Mouse (Mus musculus) heart, postnatal 0 days (tissue): ENCODE measurements around the gene Rprd2. TPM values are rescaled to one million over a fixed set of nuclear protein-coding genes. Genes with fewer than 3 reads are reported as not detected.
"Not testable (repeated sequence)": the region's sequence is repeated elsewhere in the genome, so short reads cannot be mapped to it uniquely, and the experiment has no call there.

Experiments
- ATAC-seq: fragments of 200-750 bp; cut with Nextera tagmentation; 2 replicates; pipeline ENCODE4 v1.8.0; 2017; ENCODE audit warnings: low read depth, moderate number of reproducible peaks, moderate library complexity; ENCODE audit not compliant: insufficient read depth
- DNase-seq: peaks from one replicate; pipeline ENCODE4 v3.0.0-alpha.2; 2016; ENCODE audit warnings: low spot score
- H3K27ac ChIP-seq: fragments of 300-500 bp; sonication (generic); 2 replicates; pipeline ENCODE4 v1.5.1; 2014; ENCODE audit warnings: low read depth, mild to moderate bottlenecking
- H3K27me3 ChIP-seq: fragments of 300-500 bp; sonication (generic); 2 replicates; pipeline ENCODE4 v1.6.1; 2014; ENCODE audit warnings: low read length, mixed read lengths; ENCODE audit not compliant: control insufficient read depth, insufficient read depth
- H3K36me3 ChIP-seq: fragments of 300-500 bp; sonication (generic); replicated peaks from 2 replicates; pipeline ENCODE4 v1.6.1; 2014; ENCODE audit warnings: low read length, mixed read lengths; ENCODE audit not compliant: control insufficient read depth, insufficient read depth
- H3K4me1 ChIP-seq: fragments of 300-500 bp; sonication (generic); 2 replicates; pipeline ENCODE4 v1.6.1; 2014; ENCODE audit warnings: antibody characterized with exemption; ENCODE audit not compliant: control insufficient read depth, insufficient read depth
- H3K4me2 ChIP-seq: fragments of 300-500 bp; sonication (generic); 2 replicates; pipeline ENCODE4 v1.6.1; 2014; ENCODE audit warnings: low read depth, mild to moderate bottlenecking, low read length, moderate library complexity
- H3K4me3 ChIP-seq: fragments of 300-500 bp; sonication (generic); 2 replicates; pipeline ENCODE4 v1.5.1; 2014; ENCODE audit warnings: low read depth, low read length
- H3K9ac ChIP-seq: fragments of 300-500 bp; sonication (generic); replicated peaks from 2 replicates; pipeline ENCODE4 v1.6.1; 2014; ENCODE audit warnings: low read depth, low read length, mixed read lengths
- H3K9me3 ChIP-seq: fragments of 300-500 bp; sonication (generic); replicated peaks from 2 replicates; pipeline ENCODE4 v1.6.1; 2016; ENCODE audit warnings: low read length; ENCODE audit not compliant: control insufficient read depth
- CTCF ChIP-seq: IDR thresholded peaks from 2 replicates; pipeline ENCODE4 v1.5.1; 2016; ENCODE audit warnings: antibody characterized with exemption, control low read depth, low read depth
- EP300 ChIP-seq: IDR thresholded peaks from 2 replicates; pipeline ENCODE4 v1.6.1; 2016; ENCODE audit warnings: antibody characterized with exemption, low read depth
- WGBS: fragments of 180-500 bp; shearing (Covaris S2); extraction: QIAGEN DNeasy Blood & Tissue Kit; methylation state at CpG from one replicate; pipeline ENCODE4 v1.1.7; 2014; 5-methylcytosine and 5-hydroxymethylcytosine counted together
- polyA plus RNA-seq: library from polyadenylated mRNA; unstranded; fragments of >200 nt; fragmentation: Nextera tagmentation; extraction: Ambion mirVana; gene quantifications from 2 replicates; pipeline ENCODE4 v1.2.1, GENCODE M21; 2015
- total RNA-seq: library from RNA; depleted of rRNA; stranded (reverse); fragments of >200 nt; gene quantifications from 2 replicates; pipeline ENCODE4 v1.2.3, GENCODE M21; 2014; ENCODE audit warnings: low replicate concordance

Rprd2 gene
- total and polyA plus RNA-seq, 2 experiments from 2014 or later, result 20.8 to 25.6 TPM

DNA sequence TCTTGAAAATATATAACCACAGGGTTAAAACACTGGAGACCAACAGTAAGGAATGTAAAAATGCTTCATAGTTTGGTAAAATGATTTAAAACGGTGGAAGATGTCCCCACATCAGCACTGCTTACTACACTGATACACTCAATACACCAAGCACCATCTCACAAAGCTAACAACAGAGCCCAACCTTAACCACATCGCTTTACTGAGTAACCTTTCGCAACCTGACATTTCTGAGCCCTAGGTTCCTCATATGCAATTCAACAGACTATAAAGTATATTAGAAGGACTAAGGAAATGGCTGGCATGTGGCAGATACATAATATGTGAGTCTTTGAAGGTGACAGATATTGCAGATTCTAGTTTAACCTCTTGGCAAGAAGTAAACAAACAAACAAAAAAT lies 2.0 kb downstream of the Rprd2 start:
- Histone ChIP-seq H3K9ac (no peak overlapping the region), H3K9me3 (no peaks in the 10 kb centered on the region), H3K4me2 (peak overlapping the region; percentile 23; the same call in 1 of the 2 replicates), H3K27ac (no peak overlapping the region), H3K27me3 (no peaks in the 10 kb centered on the region), H3K4me3 (no peak overlapping the region), H3K36me3 (no peaks in the 10 kb centered on the region), H3K4me1 (peaks cover 20% of the 10 kb centered on the region)
- TF ChIP-seq CTCF, result no peak
- TF ChIP-seq EP300, result no peak
- no peak for ATAC-seq
- no peak for DNase-seq
- WGBS, result 86% methylated on average over 3 of the region's 3 CpGs

DNA sequence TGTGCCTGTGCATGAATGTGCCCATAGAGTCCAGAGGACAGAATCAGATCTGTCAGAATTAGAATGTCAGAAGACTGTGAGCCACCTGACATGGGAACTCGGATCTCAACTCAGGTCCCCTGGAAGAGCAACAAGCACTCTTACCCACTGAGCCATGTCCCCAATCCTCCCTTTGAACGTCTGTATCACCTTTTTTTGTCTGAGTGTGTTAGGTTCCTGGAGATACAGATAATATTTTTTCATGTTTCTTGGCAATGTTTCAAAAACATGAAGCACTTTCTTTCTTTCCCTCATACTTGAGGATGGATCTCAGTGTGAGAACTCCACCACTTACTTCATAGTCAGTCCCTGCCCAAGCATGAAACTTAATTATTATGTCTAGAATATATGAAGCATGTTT lies 10.3 kb downstream of the Rprd2 start:
- H3K4me3 ChIP-seq, result no peak overlapping the region
- H3K4me2 ChIP-seq, result no peak overlapping the region
- DNase-seq (no peak), ATAC-seq (no peak)
- H3K27ac ChIP-seq, result no peak overlapping the region
- no peak overlapping the region for H3K9ac ChIP-seq
- H3K36me3 ChIP-seq, result peaks cover 11% of the 10 kb centered on the region
- TF ChIP-seq CTCF (no peak), EP300 (no peak)
- H3K9me3 ChIP-seq, result no peaks in the 10 kb centered on the region
- 0 out of 2 replicates have a peak, but pooled peaks cover 5% of the 10 kb centered on the region for H3K4me1 ChIP-seq
- WGBS, result 24% methylated on average over 2 of the region's 2 CpGs
- no peaks in the 10 kb centered on the region for H3K27me3 ChIP-seq

DNA sequence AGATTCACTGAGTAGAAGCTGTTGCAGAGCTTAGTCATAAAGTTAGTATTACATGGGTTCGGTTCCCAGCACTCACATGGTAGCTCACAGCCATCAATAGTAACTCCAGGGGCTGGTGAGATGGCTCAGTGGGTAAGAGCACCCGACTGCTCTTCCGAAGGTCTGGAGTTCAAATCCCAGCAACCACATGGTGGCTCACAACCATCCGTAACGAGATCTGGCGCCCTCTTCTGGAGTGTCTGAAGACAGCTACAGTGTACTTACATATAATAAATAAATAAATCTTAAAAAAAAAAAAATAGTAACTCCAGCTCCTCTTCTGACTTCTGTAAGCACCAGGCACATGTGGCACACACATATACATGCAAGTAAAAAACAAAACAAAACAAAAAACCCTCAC lies 11.0 kb downstream of the Rprd2 start:
- WGBS, result 96% methylated on average over 3 of the region's 6 CpGs
- not testable (repeated sequence) for DNase-seq, H3K9me3 ChIP-seq

DNA sequence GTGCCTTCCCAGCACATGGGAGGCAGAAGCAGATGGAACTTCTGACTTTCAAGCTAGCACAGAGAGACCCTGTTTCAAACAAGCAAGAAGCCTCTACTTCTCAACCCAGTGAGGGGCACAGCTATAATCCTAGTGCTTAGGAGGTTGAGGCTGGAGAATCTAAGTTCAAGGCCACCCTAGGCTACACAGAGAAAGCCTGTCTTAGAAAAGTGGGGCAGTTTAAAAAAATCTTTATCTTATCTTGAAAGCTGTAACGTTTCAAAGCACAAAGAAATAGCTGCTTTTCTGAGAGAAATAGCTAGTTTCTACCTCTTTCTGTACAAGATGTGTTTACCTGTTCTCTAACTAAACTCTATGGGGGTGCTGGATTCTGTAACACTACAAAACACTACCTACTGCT lies 12.0 kb downstream of the Rprd2 start:
- Histone ChIP-seq H3K4me1 (0 out of 2 replicates have a peak, but pooled peaks cover 5% of the 10 kb centered on the region), H3K9ac (no peak overlapping the region), H3K27ac (no peak overlapping the region), H3K4me2 (no peak overlapping the region), H3K27me3 (no peaks in the 10 kb centered on the region), H3K9me3 (no peaks in the 10 kb centered on the region), H3K4me3 (no peak overlapping the region), H3K36me3 (peaks cover 11% of the 10 kb centered on the region)
- ATAC-seq (no peak), DNase-seq (no peak)
- 25% methylated on average over 1 of the region's 1 CpGs for WGBS
- no peak for TF ChIP-seq CTCF
- TF ChIP-seq EP300, result no peak

More for the DNA sequence above, 11.0 kb downstream of the Rprd2 start:
- not testable (repeated sequence) for ATAC-seq, H3K27ac ChIP-seq, H3K4me3 ChIP-seq, H3K4me1 ChIP-seq, H3K9ac ChIP-seq, H3K4me2 ChIP-seq, H3K27me3 ChIP-seq
- H3K36me3 ChIP-seq, result peaks cover 11% of the 10 kb centered on the region

DNA sequence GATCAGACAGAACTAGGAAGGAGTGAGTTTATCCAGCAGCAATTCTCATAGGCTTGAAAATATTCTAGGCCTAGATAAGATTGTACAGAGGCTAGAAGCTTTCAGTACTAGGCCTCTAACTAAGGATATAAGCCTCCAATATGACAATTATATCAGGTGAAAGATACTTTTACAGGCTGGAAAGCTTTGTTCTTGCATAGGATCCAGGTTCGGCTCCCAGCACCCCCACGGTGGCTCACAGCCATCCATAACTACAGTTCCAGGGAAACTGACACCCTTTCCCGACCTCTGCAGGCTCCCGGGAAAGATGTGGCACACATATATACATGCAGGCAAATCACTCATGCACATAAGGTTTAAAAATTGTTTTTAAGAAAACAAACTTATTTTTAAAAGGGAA lies 14.8 kb downstream of the Rprd2 start:
- Histone ChIP-seq H3K4me3 (no peak overlapping the region), H3K4me1 (0 out of 2 replicates have a peak, but pooled peaks cover 5% of the 10 kb centered on the region), H3K9ac (no peak overlapping the region), H3K27me3 (no peaks in the 10 kb centered on the region), H3K4me2 (no peak overlapping the region), H3K27ac (no peak overlapping the region), H3K36me3 (peaks cover 11% of the 10 kb centered on the region), H3K9me3 (no peaks in the 10 kb centered on the region)
- DNase-seq (no peak), ATAC-seq (no peak)
- 90% methylated on average over 4 of the region's 4 CpGs for WGBS
- TF ChIP-seq EP300 (no peak), CTCF (no peak)

DNA sequence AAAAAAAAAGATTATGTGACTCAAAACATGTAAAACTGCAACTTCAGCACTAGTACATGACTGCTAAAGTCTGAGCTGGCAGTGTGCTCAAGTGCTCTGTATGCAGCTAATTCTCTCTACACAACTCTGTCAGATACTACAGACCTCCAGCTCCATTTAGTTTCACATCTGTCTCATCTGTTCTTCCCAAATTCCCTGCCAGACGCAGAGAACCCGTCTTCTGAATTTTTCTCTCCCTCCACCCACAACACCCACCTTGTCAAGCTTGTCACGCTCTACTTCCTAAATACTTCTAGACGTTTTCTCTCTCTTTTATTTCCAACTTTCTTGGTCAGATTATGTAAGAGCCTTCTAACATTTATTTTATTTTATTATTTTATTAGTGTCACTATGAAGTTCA lies 19.9 kb downstream of the Rprd2 start:
- Histone ChIP-seq H3K4me3 (no peak overlapping the region), H3K36me3 (no peaks in the 10 kb centered on the region), H3K4me1 (no peaks in the 10 kb centered on the region), H3K9me3 (no peaks in the 10 kb centered on the region), H3K4me2 (no peak overlapping the region), H3K27me3 (no peaks in the 10 kb centered on the region), H3K9ac (no peak overlapping the region), H3K27ac (no peak overlapping the region)
- DNase-seq (no peak), ATAC-seq (no peak)
- TF ChIP-seq EP300 (no peak), CTCF (no peak)
- WGBS, result 76% methylated on average over 4 of the region's 4 CpGs
